Mouse (Mus musculus): ENCODE data around the gene Rpl21. TPM values are rescaled to one million over a fixed set of nuclear protein-coding genes. Genes with fewer than 3 reads are reported as not detected.

The Rpl21 gene
- polyA plus RNA-seq, 1 experiment from 2014 or later = 337 TPM

DNA sequence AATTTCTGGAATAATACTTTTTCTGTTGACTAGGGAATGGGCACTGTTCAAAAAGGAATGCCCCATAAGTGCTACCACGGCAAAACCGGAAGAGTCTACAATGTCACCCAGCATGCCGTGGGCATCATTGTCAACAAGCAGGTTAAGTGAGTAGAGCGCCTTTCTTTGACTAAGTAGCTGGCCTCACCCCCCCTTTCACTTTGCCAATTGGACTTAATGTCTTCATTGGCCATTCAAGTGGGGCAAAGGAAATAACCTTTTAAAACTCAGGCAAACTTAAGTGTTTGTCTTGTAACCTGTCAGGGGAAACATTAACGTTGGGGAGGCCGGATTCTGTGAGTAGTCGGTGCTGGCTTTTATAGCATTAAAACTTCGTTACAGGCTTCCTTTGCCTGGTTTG lies 2.3 kb downstream of the Rpl21 start:
- peaks cover 23% of the 10 kb centered on the region for H3K4me1 ChIP-seq
- no peak overlapping the region for H3K4me3 ChIP-seq (replicated peaks)
- no peaks in the 10 kb centered on the region for H3K27me3 ChIP-seq (replicated peaks)
- no peak overlapping the region for H3K9ac ChIP-seq (replicated peaks)
- H3K9me3 ChIP-seq (replicated peaks) = no peaks in the 10 kb centered on the region
- 86% methylated on average over 8 of the region's 8 CpGs for WGBS
- H3K4me2 ChIP-seq = no peak overlapping the region
- H3K27ac ChIP-seq (replicated peaks) = no peak overlapping the region
- peaks cover 42% of the 10 kb centered on the region for H3K36me3 ChIP-seq
- ATAC-seq (ENCODE audit: low FRiP score) = no peak

DNA sequence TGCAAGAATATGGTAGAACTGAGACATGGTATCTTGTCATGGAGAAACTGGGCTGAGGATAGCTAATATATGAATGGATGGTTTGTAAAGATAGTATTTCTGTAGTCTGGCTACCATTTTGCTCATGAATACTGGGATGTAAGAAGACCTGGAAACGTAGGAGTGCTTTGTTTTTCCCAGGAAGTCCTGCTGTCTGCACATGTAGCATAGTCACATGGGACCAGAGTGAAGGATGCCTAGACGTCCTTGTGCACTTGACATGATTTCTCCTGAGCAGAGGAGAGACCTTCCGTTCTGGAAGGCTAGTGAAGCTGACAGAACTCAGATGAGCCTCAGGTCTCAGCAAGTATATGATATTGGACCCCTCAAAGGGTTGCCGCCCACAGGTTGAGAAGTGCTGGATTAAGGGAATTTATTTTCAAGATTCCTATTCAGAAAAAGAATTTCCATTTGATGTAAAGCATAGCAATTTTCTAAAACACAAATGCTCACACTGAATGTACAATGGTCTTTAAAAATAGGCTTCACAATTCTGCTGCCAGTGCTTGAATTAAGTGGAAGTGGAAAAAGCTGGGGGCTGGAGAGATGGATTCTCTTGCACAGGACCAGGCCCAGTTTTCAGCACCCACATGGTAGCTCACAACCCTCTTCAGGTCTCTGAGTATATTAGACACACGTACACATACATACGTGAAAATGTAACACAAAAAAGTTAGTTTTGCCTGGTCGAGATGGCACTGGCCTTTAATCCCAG lies 5.5 kb downstream of the Rpl21 start:
- Histone ChIP-seq H3K4me1 (peaks cover 16% of the 10 kb centered on the region), H3K27me3 (replicated peaks) (no peaks in the 10 kb centered on the region), H3K9ac (replicated peaks) (no peak overlapping the region), H3K9me3 (replicated peaks) (no peaks in the 10 kb centered on the region), H3K4me3 (replicated peaks) (no peak overlapping the region), H3K4me2 (no peak overlapping the region), H3K36me3 (peaks cover 42% of the 10 kb centered on the region), H3K27ac (replicated peaks) (no peak overlapping the region)
- ATAC-seq (ENCODE audit: low FRiP score) = no peak
- WGBS = 68% methylated on average over 7 of the region's 7 CpGs

DNA sequence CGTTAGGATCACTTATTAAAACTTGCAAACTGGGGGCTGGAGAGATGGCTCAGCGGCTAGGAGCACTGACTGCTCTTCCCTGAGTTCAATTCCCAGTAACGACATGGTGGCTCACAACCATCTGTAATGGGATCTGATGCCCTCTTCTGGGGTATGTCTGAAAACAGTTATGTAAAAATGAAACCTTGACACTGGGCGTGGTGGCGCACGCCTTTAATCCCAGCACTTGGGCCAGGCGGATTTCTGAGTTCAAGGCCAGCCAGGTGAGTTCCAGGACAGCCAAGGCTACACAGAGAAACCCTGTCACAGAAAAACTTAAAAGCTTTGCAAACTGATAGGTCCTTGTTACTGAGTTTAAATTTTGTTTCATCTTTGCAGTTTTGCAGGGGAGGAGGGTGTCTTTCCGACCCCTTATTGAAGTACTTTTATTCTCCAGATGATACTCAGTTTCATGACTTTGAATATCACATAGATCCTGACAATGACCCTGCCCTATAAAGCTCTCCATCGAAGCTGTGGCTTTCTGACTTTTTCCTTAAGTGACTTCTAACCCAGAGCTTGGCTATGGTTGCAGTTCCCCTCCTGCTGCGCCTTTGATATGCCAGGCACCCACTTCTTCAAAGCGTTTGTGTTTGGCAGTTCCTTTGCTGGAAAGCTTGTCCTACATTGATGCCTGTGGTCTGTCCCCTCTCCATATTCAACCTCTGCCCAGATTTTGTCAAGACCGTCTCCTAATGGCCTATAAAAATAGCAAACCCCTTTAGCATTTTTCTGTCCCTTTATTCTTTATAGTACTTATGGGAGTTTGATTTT lies 6.4 kb downstream of the Rpl21 start:
- no peak overlapping the region for H3K4me2 ChIP-seq
- no peaks in the 10 kb centered on the region for H3K27me3 ChIP-seq (replicated peaks)
- H3K4me1 ChIP-seq = peaks cover 9% of the 10 kb centered on the region
- H3K36me3 ChIP-seq = peaks cover 42% of the 10 kb centered on the region
- no peak overlapping the region for H3K4me3 ChIP-seq (replicated peaks)
- no peak overlapping the region for H3K27ac ChIP-seq (replicated peaks)
- no peak overlapping the region for H3K9ac ChIP-seq (replicated peaks)
- WGBS = 48% methylated on average over 12 of the region's 12 CpGs
- no peaks in the 10 kb centered on the region for H3K9me3 ChIP-seq (replicated peaks)
- ATAC-seq (ENCODE audit: low FRiP score) = no peak

- Histone ChIP-seq H3K4me3 (replicated peaks) (no peak overlapping the region), H3K36me3 (peaks cover 42% of the 10 kb centered on the region), H3K4me1 (peaks cover 10% of the 10 kb centered on the region; the same call in 1 of the 2 replicates), H3K27me3 (replicated peaks) (no peaks in the 10 kb centered on the region), H3K4me2 (no peak overlapping the region), H3K27ac (replicated peaks) (no peak overlapping the region), H3K9ac (replicated peaks) (no peak overlapping the region), H3K9me3 (replicated peaks) (no peaks in the 10 kb centered on the region)
- 55% methylated on average over 5 of the region's 5 CpGs for WGBS
- no peak for ATAC-seq (ENCODE audit: low FRiP score)
Measured at GRCm38 (mm10) chr5:146839760-146840159, 7.1 kb downstream of the Rpl21 start.

DNA sequence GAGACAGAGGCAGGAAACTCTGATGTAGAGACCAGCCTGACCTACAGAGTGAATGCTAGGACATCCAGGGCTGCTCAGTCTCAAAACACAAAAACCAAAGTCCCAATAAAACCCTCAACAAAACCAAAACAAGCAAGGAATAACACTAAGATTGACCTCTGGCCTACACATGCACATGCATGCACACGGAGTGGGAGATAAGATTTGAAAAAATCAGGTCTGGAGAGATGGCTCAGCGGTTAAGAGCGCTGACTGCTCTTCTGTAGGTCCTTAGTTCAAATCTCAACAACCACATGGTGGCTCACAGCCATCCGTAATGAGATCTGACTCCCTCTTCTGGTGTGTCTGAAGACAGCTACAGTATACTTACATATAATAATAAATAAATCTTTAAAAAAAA lies 7.7 kb downstream of the Rpl21 start:
- H3K4me2 ChIP-seq = no peak overlapping the region
- no peak for ATAC-seq (ENCODE audit: low FRiP score)
- H3K9ac ChIP-seq (replicated peaks) = no peak overlapping the region
- peaks cover 12% of the 10 kb centered on the region for H3K4me1 ChIP-seq
- no peak overlapping the region for H3K4me3 ChIP-seq (replicated peaks)
- WGBS = 88% methylated on average over 4 of the region's 4 CpGs
- H3K9me3 ChIP-seq (replicated peaks) = no peaks in the 10 kb centered on the region
- no peak overlapping the region for H3K27ac ChIP-seq (replicated peaks)
- H3K27me3 ChIP-seq (replicated peaks) = no peaks in the 10 kb centered on the region
- H3K36me3 ChIP-seq = peaks cover 36% of the 10 kb centered on the region

DNA sequence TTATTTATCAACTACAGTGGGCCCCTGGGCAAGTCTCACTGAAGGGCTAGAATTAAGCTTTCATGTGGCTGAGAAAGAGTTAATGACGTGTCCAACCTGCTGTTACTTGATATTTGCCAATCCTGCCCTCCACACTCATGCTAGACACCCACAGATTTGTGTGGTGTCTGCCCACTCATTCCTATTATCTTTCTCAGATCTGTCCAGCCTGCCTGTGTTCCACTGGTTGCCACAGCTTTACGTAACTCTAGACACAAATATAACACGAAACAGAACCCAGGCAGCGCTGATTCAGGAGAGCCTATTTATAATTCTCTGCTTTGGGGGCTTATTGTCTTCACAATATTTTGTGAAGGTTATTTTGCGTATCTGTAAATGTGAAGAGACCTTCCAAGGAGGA lies 8.6 kb downstream of the Rpl21 start:
- no peak for ATAC-seq (ENCODE audit: low FRiP score)
- H3K27me3 ChIP-seq (replicated peaks) = no peaks in the 10 kb centered on the region
- no peak overlapping the region for H3K27ac ChIP-seq (replicated peaks)
- H3K4me3 ChIP-seq (replicated peaks) = no peak overlapping the region
- peaks cover 27% of the 10 kb centered on the region for H3K36me3 ChIP-seq
- H3K9me3 ChIP-seq (replicated peaks) = no peaks in the 10 kb centered on the region
- H3K4me1 ChIP-seq = peaks cover 21% of the 10 kb centered on the region
- no peak overlapping the region for H3K9ac ChIP-seq (replicated peaks)
- no peak overlapping the region for H3K4me2 ChIP-seq
- WGBS = 93% methylated on average over 5 of the region's 5 CpGs

DNA sequence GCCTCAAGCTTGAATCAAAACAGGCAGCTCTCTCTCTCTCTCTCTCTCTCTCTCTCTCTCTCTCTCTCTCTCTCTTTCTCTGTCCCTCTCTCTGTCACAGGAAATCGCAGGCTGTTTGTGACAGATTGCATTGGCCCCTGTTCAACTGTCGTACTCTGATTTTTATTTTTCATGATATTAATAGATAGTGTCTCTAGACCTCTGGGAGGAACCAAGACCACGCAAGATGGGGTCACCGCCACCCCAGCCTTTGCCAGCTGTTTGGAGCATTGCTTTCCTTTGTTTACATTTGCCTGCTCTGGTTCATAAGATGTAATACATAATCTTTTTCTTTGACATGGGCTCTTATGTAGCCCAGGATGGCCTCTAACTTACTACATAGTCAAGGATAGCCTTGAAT lies 9.3 kb downstream of the Rpl21 start:
- no peaks in the 10 kb centered on the region for H3K9me3 ChIP-seq (replicated peaks)
- WGBS = 90% methylated on average over 4 of the region's 4 CpGs
- H3K27ac ChIP-seq (replicated peaks) = no peak overlapping the region
- no peak for ATAC-seq (ENCODE audit: low FRiP score)
- no peak overlapping the region for H3K4me3 ChIP-seq (replicated peaks)
- peaks cover 20% of the 10 kb centered on the region for H3K36me3 ChIP-seq
- peaks cover 25% of the 10 kb centered on the region for H3K4me1 ChIP-seq
- H3K27me3 ChIP-seq (replicated peaks) = no peaks in the 10 kb centered on the region
- H3K9ac ChIP-seq (replicated peaks) = no peak overlapping the region
- H3K4me2 ChIP-seq = no peak overlapping the region

DNA sequence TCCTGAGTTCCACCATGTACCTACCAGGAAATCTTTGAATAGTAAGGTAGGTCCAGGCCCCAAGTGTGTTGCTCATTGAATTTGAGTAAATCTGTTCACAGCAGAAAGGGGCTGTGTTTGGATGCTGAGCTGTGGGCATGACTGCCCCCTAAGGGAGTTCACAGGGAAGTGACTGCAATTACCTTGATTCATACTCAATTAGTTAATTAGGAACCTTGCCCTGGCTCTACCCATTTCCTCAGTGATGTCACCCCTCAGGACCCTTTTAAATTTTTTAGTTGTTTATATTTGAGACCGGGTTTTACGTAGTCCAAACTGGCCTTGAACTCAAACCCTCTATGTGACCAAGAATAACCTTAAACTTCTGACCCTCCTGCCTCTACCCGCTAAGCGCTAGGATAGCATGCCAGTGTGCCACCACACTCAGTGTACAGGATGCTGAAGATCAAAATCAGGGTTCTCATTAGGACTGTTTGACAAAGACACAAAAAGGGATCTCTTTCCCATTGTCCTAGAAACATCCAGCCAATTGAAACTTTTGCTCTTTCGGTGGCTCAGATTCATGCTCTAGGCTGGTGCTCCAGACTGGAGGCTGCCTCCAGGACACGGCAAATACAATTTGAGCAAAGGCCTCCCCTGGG lies 11.7 kb downstream of the Rpl21 start:
- H3K36me3 ChIP-seq = peaks cover 5% of the 10 kb centered on the region; the same call in 1 of the 2 replicates
- peak overlapping the region; percentile 69 for H3K4me3 ChIP-seq (replicated peaks)
- peaks cover 26% of the 10 kb centered on the region for H3K4me1 ChIP-seq
- 10% methylated on average over 6 of the region's 6 CpGs for WGBS
- H3K27ac ChIP-seq (replicated peaks) = peak overlapping the region; percentile 51
- H3K4me2 ChIP-seq = peak overlapping the region; percentile 99
- H3K9ac ChIP-seq (replicated peaks) = peak overlapping the region; percentile 77
- 0 out of 2 replicates have a peak, but pooled peaks have one; percentile 23 for ATAC-seq (ENCODE audit: low FRiP score)
- H3K27me3 ChIP-seq (replicated peaks) = no peaks in the 10 kb centered on the region
- no peaks in the 10 kb centered on the region for H3K9me3 ChIP-seq (replicated peaks)

DNA sequence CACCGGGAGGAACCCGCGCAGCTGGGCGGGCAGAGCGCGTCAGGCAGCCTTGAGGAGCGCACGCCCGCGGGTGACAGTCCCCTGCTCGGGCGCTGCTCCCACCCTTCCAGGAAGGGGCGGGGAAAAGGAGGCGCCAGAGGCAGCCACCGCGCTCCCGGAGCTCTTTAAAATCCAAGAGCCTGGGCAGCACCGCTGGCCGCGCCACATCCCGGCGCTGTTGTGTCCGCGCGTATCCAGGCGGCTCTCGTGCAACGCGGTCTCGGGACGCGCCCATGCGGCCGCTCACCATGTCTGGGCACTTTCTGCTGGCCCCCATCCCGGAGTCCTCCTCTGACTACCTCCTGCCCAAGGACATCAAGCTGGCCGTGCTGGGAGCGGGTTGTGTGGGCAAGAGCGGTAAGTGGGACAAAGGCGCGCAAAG lies 12.3 kb downstream of the Rpl21 start, which contains the start of gene Rasl11a:
TSS of gene Rasl11a (plus strand) at position 127 of the 421 bp plus-strand sequence.
- H3K4me2 ChIP-seq = peak within 1 kb of the TSS; percentile 99
- peaks cover 26% of the 10 kb centered on the region for H3K4me1 ChIP-seq
- H3K9me3 ChIP-seq (replicated peaks) = no peaks in the 10 kb centered on the region
- peak within 1 kb of the TSS; percentile 51 for H3K27ac ChIP-seq (replicated peaks)
- 0 out of 2 replicates have a peak, but pooled peaks cover under 1% of the 10 kb centered on the region for H3K36me3 ChIP-seq
- WGBS = 0% methylated on average over 40 of the region's 40 CpGs
- H3K9ac ChIP-seq (replicated peaks) = peak within 1 kb of the TSS; percentile 77
- peak within 1 kb of the TSS; percentile 69 for H3K4me3 ChIP-seq (replicated peaks)
- ATAC-seq (ENCODE audit: low FRiP score) = peak; percentile 89
- H3K27me3 ChIP-seq (replicated peaks) = no peaks in the 10 kb centered on the region

DNA sequence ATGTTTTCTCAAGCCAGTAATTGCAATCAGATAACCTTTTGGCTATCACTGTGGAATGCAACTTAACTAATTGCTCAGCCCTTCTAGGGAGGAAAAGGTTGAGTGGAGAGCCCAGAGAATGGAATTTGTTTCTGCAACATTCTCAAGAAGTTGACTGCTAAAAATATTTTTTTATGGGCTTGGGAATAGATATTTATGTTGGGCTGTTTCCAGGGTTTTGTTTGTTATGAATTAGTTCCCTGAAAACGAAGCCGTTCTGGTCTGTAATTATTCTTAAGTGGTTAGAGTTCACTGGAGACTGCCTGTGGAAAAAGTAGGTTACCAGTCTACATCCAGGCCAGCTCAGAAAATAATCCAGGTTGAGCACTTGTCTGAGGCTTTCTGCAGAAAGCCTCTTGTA lies 13.8 kb downstream of the Rpl21 start:
- ATAC-seq (ENCODE audit: low FRiP score) = no peak
- H3K27ac ChIP-seq (replicated peaks) = no peak overlapping the region
- no peaks in the 10 kb centered on the region for H3K9me3 ChIP-seq (replicated peaks)
- H3K4me1 ChIP-seq = peaks cover 26% of the 10 kb centered on the region
- H3K4me3 ChIP-seq (replicated peaks) = no peak overlapping the region
- H3K4me2 ChIP-seq = peak overlapping the region; percentile 99
- no peaks in the 10 kb centered on the region for H3K27me3 ChIP-seq (replicated peaks)
- no peaks in the 10 kb centered on the region for H3K36me3 ChIP-seq
- no peak overlapping the region for H3K9ac ChIP-seq (replicated peaks)
- WGBS = 69% methylated on average over 2 of the region's 2 CpGs

DNA sequence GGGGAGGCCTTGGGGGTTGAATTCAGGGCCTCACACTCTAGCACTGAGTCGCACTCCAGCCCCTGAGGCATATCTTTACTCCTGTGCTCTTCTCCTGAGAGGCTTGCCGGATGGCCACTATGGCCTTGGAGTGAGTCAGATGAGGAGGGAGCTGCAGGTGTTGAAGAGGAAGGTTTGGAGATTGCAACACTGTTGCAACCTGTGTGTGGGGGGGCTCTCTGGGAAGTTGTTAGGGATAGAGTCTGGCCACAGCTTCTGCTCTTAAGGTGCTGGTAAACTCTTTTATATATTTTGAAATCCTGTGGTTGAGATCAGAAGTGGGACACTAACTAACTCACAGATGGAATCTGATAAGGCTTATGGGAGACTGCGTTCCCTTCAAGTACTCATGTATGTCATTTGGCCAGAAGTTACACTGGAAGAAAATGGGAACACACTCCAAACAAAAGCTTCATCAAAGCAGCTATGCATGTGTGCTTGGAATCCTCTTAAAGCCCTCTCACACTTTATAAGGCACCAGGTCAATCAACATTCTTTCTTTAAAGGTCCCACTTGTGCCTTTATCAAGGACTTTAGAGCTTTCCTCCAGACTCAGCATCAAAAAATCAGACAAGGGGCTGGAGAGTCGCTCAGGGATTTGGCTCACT lies 16.4 kb downstream of the Rpl21 start:
- Histone ChIP-seq H3K9me3 (replicated peaks) (no peaks in the 10 kb centered on the region), H3K4me3 (replicated peaks) (no peak overlapping the region), H3K9ac (replicated peaks) (no peak overlapping the region), H3K27ac (replicated peaks) (no peak overlapping the region), H3K4me2 (no peak overlapping the region), H3K36me3 (no peaks in the 10 kb centered on the region), H3K27me3 (replicated peaks) (no peaks in the 10 kb centered on the region), H3K4me1 (peaks cover 25% of the 10 kb centered on the region)
- 97% methylated on average over 4 of the region's 4 CpGs for WGBS
- ATAC-seq (ENCODE audit: low FRiP score) = no peak

All from neural tube, embryonic 15.5 days (tissue).